Mouse (Mus musculus): ENCODE measurements around the gene Fdxr. TPM values are rescaled to one million over a fixed set of nuclear protein-coding genes. Genes with fewer than 3 reads are reported as not detected.

The Fdxr gene
- total and polyA plus RNA-seq, 2 experiments: 13.7 to 28.3 TPM

GRCm38 (mm10) chr11:115300745-115301144, 23.9 kb upstream of the Fdxr start:
- WGBS: 85% methylated on average over 4 of the region's 4 CpGs
- Histone ChIP-seq H3K36me3 (ENCODE audit: control insufficient read depth, insufficient read depth, low read length) (no peaks in the 10 kb centered on the region), H3K9ac (ENCODE audit: low read depth, low read length) (no peak overlapping the region), H3K27ac (replicated peaks; ENCODE audit: insufficient read depth, low read depth, low read length) (no peak overlapping the region), H3K27me3 (ENCODE audit: control insufficient read depth, insufficient read depth, low read length) (no peaks in the 10 kb centered on the region), H3K79me2 (ENCODE audit: control insufficient read depth, insufficient read depth, low read length) (peaks cover 2% of the 10 kb centered on the region; the same call in 1 of the 2 replicates), H3K4me3 (ENCODE audit: insufficient read depth, low read depth, low read length) (no peak overlapping the region), H3K4me1 (ENCODE audit: control insufficient read depth, insufficient read depth, low read length) (0 out of 2 replicates have a peak, but pooled peaks cover 4% of the 10 kb centered on the region)
- no peak for TF ChIP-seq POLR2A (IDR thresholded peaks at IDR 0.05; ENCODE audit: extremely low read depth, insufficient read depth, low read length)
- TF ChIP-seq CTCF (IDR thresholded peaks at IDR 0.05; ENCODE audit: low read depth, low read length): 0 out of 2 replicates have a peak, but pooled peaks have one; percentile 3
- no peak for DNase-seq (ENCODE audit: extremely low read depth, low read depth, low spot score)

- Histone ChIP-seq H3K4me3 (ENCODE audit: insufficient read depth, low read depth, low read length) (no peak overlapping the region), H3K9ac (ENCODE audit: low read depth, low read length) (no peak overlapping the region), H3K4me1 (ENCODE audit: control insufficient read depth, insufficient read depth, low read length) (0 out of 2 replicates have a peak, but pooled peaks cover 13% of the 10 kb centered on the region), H3K79me2 (ENCODE audit: control insufficient read depth, insufficient read depth, low read length) (peaks cover 8% of the 10 kb centered on the region; the same call in 1 of the 2 replicates), H3K27me3 (ENCODE audit: control insufficient read depth, insufficient read depth, low read length) (no peaks in the 10 kb centered on the region), H3K27ac (replicated peaks; ENCODE audit: insufficient read depth, low read depth, low read length) (peak overlapping the region; percentile 30), H3K36me3 (ENCODE audit: control insufficient read depth, insufficient read depth, low read length) (peaks cover 7% of the 10 kb centered on the region; the same call in 1 of the 2 replicates)
- TF ChIP-seq POLR2A (IDR thresholded peaks at IDR 0.05; ENCODE audit: extremely low read depth, insufficient read depth, low read length) (no peak), CTCF (IDR thresholded peaks at IDR 0.05; ENCODE audit: low read depth, low read length) (no peak)
- 80% methylated on average over 8 of the region's 8 CpGs for WGBS
- DNase-seq (ENCODE audit: extremely low read depth, low read depth, low spot score): no peak
These were observed 21.3 kb upstream of the Fdxr start for GRCm38 (mm10) chr11:115298160-115298559.

DNA sequence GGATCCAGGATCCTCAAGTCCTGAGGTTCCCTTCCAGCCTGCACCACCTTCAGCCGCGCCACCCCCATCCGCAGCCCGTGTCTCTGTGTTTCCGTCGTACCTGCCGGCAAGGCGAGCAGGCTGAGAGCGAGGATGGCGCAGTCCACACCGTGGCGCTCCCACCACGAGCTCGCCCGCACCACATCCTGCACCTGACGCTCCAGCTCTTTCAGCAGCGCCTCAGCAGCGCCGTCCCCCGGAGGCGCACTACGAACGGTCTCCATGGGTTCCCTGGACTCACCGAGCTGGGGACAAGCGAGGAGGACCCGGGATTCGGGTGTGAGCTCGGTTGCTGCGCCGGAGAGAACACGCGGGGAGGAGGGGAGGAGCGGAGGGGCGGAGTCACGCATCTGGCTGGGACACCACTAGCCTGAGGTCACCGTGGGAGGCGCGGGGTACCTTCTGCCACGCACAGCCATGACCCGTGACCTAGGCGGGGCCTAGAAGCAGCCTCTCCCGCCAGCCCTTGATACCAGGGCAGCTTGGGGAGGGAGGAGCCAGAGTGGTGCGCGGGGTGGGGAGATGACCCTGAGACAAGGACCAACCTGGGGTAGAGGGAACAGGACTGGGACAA, 20.5 kb upstream of the Fdxr start, which contains the start of gene Fads6:
TSS of gene Fads6 (minus strand) at position 450 of the 613 bp plus-strand sequence.
- no peaks in the 10 kb centered on the region for H3K27me3 ChIP-seq (ENCODE audit: control insufficient read depth, insufficient read depth, low read length)
- peak within 1 kb of the TSS; percentile 86 for H3K4me3 ChIP-seq (ENCODE audit: insufficient read depth, low read depth, low read length)
- H3K9ac ChIP-seq (ENCODE audit: low read depth, low read length): peak within 1 kb of the TSS; percentile 93
- WGBS: under 1% methylated on average over 44 of the region's 44 CpGs
- peak within 1 kb of the TSS; percentile 88 for H3K27ac ChIP-seq (replicated peaks; ENCODE audit: insufficient read depth, low read depth, low read length)
- peak; percentile 51 for TF ChIP-seq CTCF (IDR thresholded peaks at IDR 0.05; ENCODE audit: low read depth, low read length)
- peak; percentile 93 for TF ChIP-seq POLR2A (IDR thresholded peaks at IDR 0.05; ENCODE audit: extremely low read depth, insufficient read depth, low read length)
- DNase-seq (ENCODE audit: extremely low read depth, low read depth, low spot score): peak; percentile 89
- peaks cover 8% of the 10 kb centered on the region; the same call in 1 of the 2 replicates for H3K79me2 ChIP-seq (ENCODE audit: control insufficient read depth, insufficient read depth, low read length)
- H3K4me1 ChIP-seq (ENCODE audit: control insufficient read depth, insufficient read depth, low read length): peaks cover 14% of the 10 kb centered on the region; the same call in 1 of the 2 replicates
- peaks cover 7% of the 10 kb centered on the region; the same call in 1 of the 2 replicates for H3K36me3 ChIP-seq (ENCODE audit: control insufficient read depth, insufficient read depth, low read length)

- H3K36me3 ChIP-seq (ENCODE audit: control insufficient read depth, insufficient read depth, low read length): peaks cover 7% of the 10 kb centered on the region; the same call in 1 of the 2 replicates
- peak overlapping the region; percentile 86 for H3K4me3 ChIP-seq (ENCODE audit: insufficient read depth, low read depth, low read length)
- peak overlapping the region; percentile 88 for H3K27ac ChIP-seq (replicated peaks; ENCODE audit: insufficient read depth, low read depth, low read length)
- H3K79me2 ChIP-seq (ENCODE audit: control insufficient read depth, insufficient read depth, low read length): peaks cover 10% of the 10 kb centered on the region; the same call in 1 of the 2 replicates
- WGBS: 14% methylated on average over 21 of the region's 21 CpGs
- H3K27me3 ChIP-seq (ENCODE audit: control insufficient read depth, insufficient read depth, low read length): no peaks in the 10 kb centered on the region
- H3K4me1 ChIP-seq (ENCODE audit: control insufficient read depth, insufficient read depth, low read length): peaks cover 20% of the 10 kb centered on the region
- TF ChIP-seq POLR2A (IDR thresholded peaks at IDR 0.05; ENCODE audit: extremely low read depth, insufficient read depth, low read length): peak; percentile 30; the same call in 1 of the 2 replicates
- TF ChIP-seq CTCF (IDR thresholded peaks at IDR 0.05; ENCODE audit: low read depth, low read length): no peak
- DNase-seq (ENCODE audit: extremely low read depth, low read depth, low spot score): peak; percentile 95
- H3K9ac ChIP-seq (ENCODE audit: low read depth, low read length): peak overlapping the region; percentile 93
These were observed 19.8 kb upstream of the Fdxr start for GRCm38 (mm10) chr11:115296471-115297210.

DNA sequence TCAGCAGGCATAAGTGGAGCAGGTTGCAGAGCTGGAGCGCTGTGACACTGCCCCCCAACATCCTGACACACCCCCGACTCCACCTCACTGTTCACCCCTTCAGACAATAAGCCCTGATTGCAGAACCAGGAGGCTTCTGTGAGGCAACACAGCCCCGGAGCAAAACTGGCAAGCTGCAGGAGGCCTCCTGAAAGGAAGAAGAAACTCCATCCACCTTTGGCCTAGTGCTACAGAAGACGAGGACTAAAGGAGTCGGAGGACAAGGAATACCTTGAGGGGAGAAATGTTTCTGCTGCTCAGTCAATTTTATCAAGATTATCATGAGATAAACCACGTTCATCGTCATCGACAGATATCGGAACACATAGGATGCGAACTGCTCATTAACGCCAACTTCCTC, 19.1 kb upstream of the Fdxr start:
- WGBS: 32% methylated on average over 11 of the region's 11 CpGs
- Histone ChIP-seq H3K4me3 (ENCODE audit: insufficient read depth, low read depth, low read length) (peak overlapping the region; percentile 86), H3K36me3 (ENCODE audit: control insufficient read depth, insufficient read depth, low read length) (peaks cover 7% of the 10 kb centered on the region; the same call in 1 of the 2 replicates), H3K79me2 (ENCODE audit: control insufficient read depth, insufficient read depth, low read length) (peaks cover 14% of the 10 kb centered on the region; the same call in 1 of the 2 replicates), H3K4me1 (ENCODE audit: control insufficient read depth, insufficient read depth, low read length) (peaks cover 24% of the 10 kb centered on the region), H3K27me3 (ENCODE audit: control insufficient read depth, insufficient read depth, low read length) (no peaks in the 10 kb centered on the region), H3K9ac (ENCODE audit: low read depth, low read length) (peak overlapping the region; percentile 47), H3K27ac (replicated peaks; ENCODE audit: insufficient read depth, low read depth, low read length) (peak overlapping the region; percentile 61)
- no peak for TF ChIP-seq CTCF (IDR thresholded peaks at IDR 0.05; ENCODE audit: low read depth, low read length)
- TF ChIP-seq POLR2A (IDR thresholded peaks at IDR 0.05; ENCODE audit: extremely low read depth, insufficient read depth, low read length): no peak
- no peak for DNase-seq (ENCODE audit: extremely low read depth, low read depth, low spot score)

Data from liver, adult 2 months (tissue).